Mouse (Mus musculus): Measurements from ENCODE around the gene Fam151b.

The Fam151b gene

GRCm38 (mm10) chr13:92419630-92420029 lies 64.2 kb downstream of the Fam151b start:
- no peak for DNase-seq (ENCODE audit: low spot score)

- no peak for DNase-seq (ENCODE audit: low spot score)
Observed at GRCm38 (mm10) chr13:92410486-92410885, 73.3 kb downstream of the Fam151b start.

DNA sequence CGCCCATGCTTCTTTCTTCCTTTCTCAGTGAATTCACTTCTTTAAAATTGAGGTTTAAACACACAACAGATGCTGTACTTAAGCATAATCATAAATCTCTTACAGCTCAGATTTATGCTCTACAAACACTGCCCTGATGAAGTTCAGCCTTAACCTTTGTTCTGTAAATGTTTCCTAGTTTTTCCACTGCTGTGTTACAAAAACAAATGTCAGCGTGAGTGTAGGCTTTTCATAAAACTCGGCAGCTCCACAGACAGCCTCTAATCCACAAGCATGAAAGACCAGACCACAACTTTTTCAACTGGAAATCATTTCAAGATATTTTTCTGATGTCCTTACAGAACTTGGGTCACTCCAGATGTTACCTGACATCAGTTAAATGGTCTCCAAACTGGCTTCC lies 80.3 kb downstream of the Fam151b start:
- no peak for DNase-seq (ENCODE audit: low spot score)

DNA sequence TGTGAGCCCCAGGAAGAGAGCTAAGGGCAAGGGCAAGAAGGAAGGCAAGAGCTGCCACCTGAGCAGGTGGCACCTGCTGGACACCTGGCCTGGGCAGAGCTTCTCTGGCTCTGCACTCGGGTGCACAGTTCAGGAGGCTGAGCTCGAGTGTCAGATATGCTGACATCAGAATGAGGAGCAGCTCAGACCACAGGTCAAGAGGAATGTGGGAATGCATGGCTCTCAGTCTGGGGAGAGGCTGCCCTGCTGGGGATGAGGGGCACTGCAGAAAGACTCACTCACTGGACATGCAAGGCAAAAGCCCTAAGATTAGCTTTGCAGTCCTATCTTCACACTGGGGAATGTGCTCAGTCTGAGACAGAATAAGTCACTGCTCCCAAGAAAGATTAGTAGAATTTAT lies 81.8 kb downstream of the Fam151b start:
- DNase-seq (ENCODE audit: low spot score): no peak

Measured in lung, postnatal 25 days (tissue).